Mouse (Mus musculus) limb, embryonic 12.5 days (tissue): ENCODE data around the gene Slc35b4. TPM values are rescaled to one million over a fixed set of nuclear protein-coding genes. Genes with fewer than 3 reads are reported as not detected.
A peak's percentile ranks its signal among the peaks of the same experiment; 100 is the strongest.

Experiments used
- ATAC-seq: fragments of 200-750 bp; cut with Nextera tagmentation; 2 replicates; pipeline ENCODE4 v1.8.0; 2017; ENCODE audit warnings: low read depth, moderate TSS enrichment; ENCODE audit not compliant: insufficient number of reproducible peaks, insufficient read depth, low FRiP score, low TSS enrichment
- H3K27ac ChIP-seq: fragments of 300-500 bp; sonication (generic); 2 replicates; pipeline ENCODE4 v1.5.1; 2016; ENCODE audit warnings: mild to moderate bottlenecking, moderate library complexity
- H3K27me3 ChIP-seq: fragments of 300-500 bp; sonication (generic); 2 replicates; pipeline ENCODE4 v1.6.1; 2016; ENCODE audit warnings: mild to moderate bottlenecking, moderate library complexity
- H3K36me3 ChIP-seq: fragments of 300-500 bp; sonication (generic); 2 replicates; pipeline ENCODE4 v1.6.1; 2016; ENCODE audit warnings: mild to moderate bottlenecking, moderate library complexity
- H3K4me1 ChIP-seq: fragments of 300-500 bp; sonication (generic); replicated peaks from 2 replicates; pipeline ENCODE4 v1.6.1; 2016
- H3K4me2 ChIP-seq: fragments of 300-500 bp; sonication (generic); 2 replicates; pipeline ENCODE4 v1.6.1; 2016; ENCODE audit warnings: mild to moderate bottlenecking, moderate library complexity
- H3K4me3 ChIP-seq: fragments of 300-500 bp; sonication (generic); replicated peaks from 2 replicates; pipeline ENCODE4 v1.5.1; 2016; ENCODE audit warnings: mild to moderate bottlenecking
- H3K9ac ChIP-seq: fragments of 300-500 bp; sonication (generic); replicated peaks from 2 replicates; pipeline ENCODE4 v1.6.1; 2016; ENCODE audit warnings: mild to moderate bottlenecking, moderate library complexity
- H3K9me3 ChIP-seq: fragments of 300-500 bp; sonication (generic); 2 replicates; pipeline ENCODE4 v1.6.1; 2016; ENCODE audit warnings: mild to moderate bottlenecking, moderate library complexity
- WGBS: fragments of 180-500 bp; shearing (Covaris S2); methylation state at CpG from one replicate; pipeline ENCODE4 v1.1.7; 2016; 5-methylcytosine and 5-hydroxymethylcytosine counted together
- polyA plus RNA-seq: library from polyadenylated mRNA; unstranded; fragments of >200 nt; fragmentation: Nextera tagmentation; extraction: Ambion mirVana; gene quantifications from 2 replicates; pipeline ENCODE4 v1.2.1, GENCODE M21; 2016

The Slc35b4 gene
- polyA plus RNA-seq, 1 experiment from 2014 or later, result 39.7 TPM

DNA sequence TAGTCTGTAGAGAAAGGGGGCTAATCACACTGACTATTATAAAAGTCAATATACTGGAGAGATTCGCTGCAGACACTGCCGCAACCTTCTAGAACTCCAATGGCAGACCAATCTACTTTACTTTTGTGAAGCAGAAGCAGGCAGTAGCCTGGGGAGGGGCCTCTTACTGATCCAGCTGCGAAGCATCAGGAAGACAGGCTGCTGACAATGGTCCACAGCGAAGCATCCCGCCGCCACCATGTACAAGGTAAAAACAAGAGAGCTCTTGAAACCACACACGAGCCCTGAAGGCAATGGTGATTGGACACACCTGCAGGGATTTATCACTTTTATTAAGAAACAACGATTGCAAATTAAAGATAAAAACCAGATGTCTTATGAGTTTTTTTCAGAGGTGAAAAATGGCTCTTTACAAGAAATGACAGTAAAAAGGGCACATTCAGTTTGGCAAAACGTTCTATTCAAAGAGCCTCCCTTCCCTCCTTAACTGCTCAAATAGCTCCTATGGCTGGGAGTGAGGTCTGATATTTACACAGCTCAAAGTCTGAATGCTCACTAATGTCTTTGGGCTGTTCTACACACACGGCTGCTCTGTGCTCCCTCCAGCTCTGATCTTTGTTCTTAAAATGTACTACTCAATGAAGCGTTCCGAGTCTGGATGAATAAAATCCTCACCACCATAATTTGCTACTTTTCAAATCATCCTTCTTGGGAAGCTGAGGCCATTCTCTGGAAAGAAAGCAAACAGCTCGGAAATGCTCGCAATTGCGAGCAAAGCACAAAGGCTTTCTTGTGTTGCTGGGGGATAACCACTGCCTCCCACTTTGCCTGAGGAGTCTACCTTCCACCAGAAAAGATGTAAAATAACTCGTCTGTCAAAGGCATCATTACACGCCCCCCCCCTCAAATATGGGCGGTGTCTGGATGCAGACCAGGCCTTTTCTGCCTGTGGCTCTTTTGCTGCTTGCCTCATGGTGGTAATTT, 23.6 kb downstream of the Slc35b4 start:
- no peak for ATAC-seq

GRCm38 (mm10) chr6:34149821-34150220, 27.1 kb downstream of the Slc35b4 start:
- no peak for ATAC-seq
- Histone ChIP-seq H3K27me3 (peaks cover 40% of the 10 kb centered on the region), H3K9ac (no peak overlapping the region), H3K4me1 (peaks cover 21% of the 10 kb centered on the region), H3K36me3 (no peaks in the 10 kb centered on the region), H3K9me3 (peaks cover 13% of the 10 kb centered on the region; the same call in 1 of the 2 replicates), H3K4me2 (no peak overlapping the region), H3K4me3 (no peak overlapping the region), H3K27ac (no peak overlapping the region)
- WGBS, result 75% methylated on average over 1 of the region's 1 CpGs

More for the DNA sequence above, 23.6 kb downstream of the Slc35b4 start:
- Histone ChIP-seq H3K4me2 (no peak overlapping the region; the same call in 1 of the 2 replicates), H3K27me3 (peaks cover 39% of the 10 kb centered on the region), H3K36me3 (peaks cover 21% of the 10 kb centered on the region), H3K9ac (no peak overlapping the region), H3K27ac (no peak overlapping the region), H3K4me1 (peaks cover 36% of the 10 kb centered on the region), H3K9me3 (no peaks in the 10 kb centered on the region), H3K4me3 (no peak overlapping the region)
- WGBS, result 59% methylated on average over 18 of the region's 18 CpGs

DNA sequence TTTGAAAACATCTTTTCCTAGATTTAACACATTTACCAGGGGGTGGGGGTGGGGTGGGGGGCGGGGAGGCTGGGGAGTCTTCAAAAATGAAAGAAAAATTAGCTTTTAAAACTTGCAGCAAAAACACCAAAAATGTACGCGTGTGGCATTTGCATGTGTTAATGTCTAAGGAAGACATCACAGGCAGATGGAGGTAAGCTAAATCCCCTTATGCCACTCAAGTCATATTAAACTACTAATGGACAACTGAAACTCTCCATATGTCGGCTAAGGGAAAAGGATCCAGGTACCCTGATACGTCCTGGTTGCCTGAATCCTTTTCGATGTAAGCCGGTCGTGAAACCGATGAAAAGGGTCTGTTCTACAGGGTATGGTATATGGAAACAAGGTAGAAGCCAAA, 27.8 kb downstream of the Slc35b4 start:
- peaks cover 13% of the 10 kb centered on the region; the same call in 1 of the 2 replicates for H3K9me3 ChIP-seq
- H3K36me3 ChIP-seq, result no peaks in the 10 kb centered on the region
- 80% methylated on average over 9 of the region's 9 CpGs for WGBS
- no peak for ATAC-seq
- peaks cover 14% of the 10 kb centered on the region for H3K4me1 ChIP-seq
- H3K4me3 ChIP-seq, result no peak overlapping the region
- H3K4me2 ChIP-seq, result no peak overlapping the region
- H3K27me3 ChIP-seq, result peaks cover 37% of the 10 kb centered on the region
- H3K27ac ChIP-seq, result no peak overlapping the region
- no peak overlapping the region for H3K9ac ChIP-seq

DNA sequence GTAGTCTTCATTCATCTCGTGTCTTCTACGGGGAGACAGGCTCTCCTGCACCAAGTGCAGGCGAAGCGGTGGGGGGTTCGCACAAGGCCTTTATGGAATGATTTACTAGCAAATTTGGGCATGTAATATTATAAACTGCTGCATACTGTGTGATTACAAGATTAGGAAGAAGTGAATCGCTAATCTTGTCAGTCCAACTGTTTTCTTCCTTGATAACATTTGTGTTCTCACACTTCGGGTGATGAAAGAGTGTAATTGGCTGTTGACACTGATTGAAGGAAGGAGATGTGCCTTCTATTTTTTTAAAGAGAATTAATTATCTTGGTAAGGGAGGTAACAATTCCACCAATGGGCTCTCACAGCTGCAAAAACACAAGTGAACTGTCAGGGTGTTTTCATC, 28.3 kb downstream of the Slc35b4 start:
- ATAC-seq, result no peak
- H3K36me3 ChIP-seq, result no peaks in the 10 kb centered on the region
- peaks cover 34% of the 10 kb centered on the region for H3K27me3 ChIP-seq
- H3K9ac ChIP-seq, result no peak overlapping the region
- no peak overlapping the region for H3K4me2 ChIP-seq
- H3K9me3 ChIP-seq, result peaks cover 13% of the 10 kb centered on the region; the same call in 1 of the 2 replicates
- WGBS, result 78% methylated on average over 7 of the region's 7 CpGs
- H3K27ac ChIP-seq, result no peak overlapping the region
- no peak overlapping the region for H3K4me3 ChIP-seq
- peaks cover 9% of the 10 kb centered on the region for H3K4me1 ChIP-seq

GRCm38 (mm10) chr6:34148021-34148420, 28.9 kb downstream of the Slc35b4 start:
- H3K27ac ChIP-seq, result no peak overlapping the region
- H3K9me3 ChIP-seq, result peaks cover 13% of the 10 kb centered on the region; the same call in 1 of the 2 replicates
- H3K4me2 ChIP-seq, result no peak overlapping the region
- H3K4me3 ChIP-seq, result no peak overlapping the region
- H3K9ac ChIP-seq, result no peak overlapping the region
- ATAC-seq, result no peak
- H3K27me3 ChIP-seq, result peaks cover 34% of the 10 kb centered on the region
- H3K4me1 ChIP-seq, result peaks cover 7% of the 10 kb centered on the region
- H3K36me3 ChIP-seq, result no peaks in the 10 kb centered on the region
- 72% methylated on average over 3 of the region's 3 CpGs for WGBS

DNA sequence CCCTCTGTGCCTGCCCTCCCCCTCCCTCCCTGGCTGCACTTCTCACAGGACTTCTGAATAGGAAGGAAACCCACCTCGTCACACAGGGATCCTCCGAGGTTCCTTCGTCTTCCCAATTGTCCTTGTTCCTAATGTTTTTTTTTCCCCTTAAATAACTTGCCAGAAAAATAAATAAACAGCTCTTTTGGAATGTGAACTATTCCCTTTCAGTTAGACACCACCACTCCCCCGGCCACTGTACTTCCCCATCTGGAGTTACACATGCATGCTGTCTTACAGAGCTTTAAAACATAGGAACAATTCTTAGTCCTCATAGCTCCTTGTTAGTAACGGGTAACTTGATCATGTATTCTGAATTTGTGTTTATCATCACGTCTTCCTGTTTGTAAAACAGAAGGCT, 30.9 kb downstream of the Slc35b4 start:
- ATAC-seq, result no peak
- Histone ChIP-seq H3K4me3 (no peak overlapping the region), H3K9ac (no peak overlapping the region), H3K27ac (no peak overlapping the region), H3K4me2 (no peak overlapping the region), H3K36me3 (no peaks in the 10 kb centered on the region), H3K9me3 (peaks cover 13% of the 10 kb centered on the region; the same call in 1 of the 2 replicates), H3K4me1 (peaks cover 6% of the 10 kb centered on the region), H3K27me3 (peaks cover 36% of the 10 kb centered on the region)
- 83% methylated on average over 6 of the region's 6 CpGs for WGBS

- ATAC-seq, result no peak
- H3K4me1 ChIP-seq, result peaks cover 6% of the 10 kb centered on the region
- H3K4me3 ChIP-seq, result no peak overlapping the region
- peaks cover 19% of the 10 kb centered on the region for H3K27me3 ChIP-seq
- H3K36me3 ChIP-seq, result no peaks in the 10 kb centered on the region
- WGBS, result 35% methylated on average over 11 of the region's 11 CpGs
- no peak overlapping the region for H3K27ac ChIP-seq
- H3K4me2 ChIP-seq, result peak overlapping the region; percentile 32
- peaks cover 13% of the 10 kb centered on the region; the same call in 1 of the 2 replicates for H3K9me3 ChIP-seq
- no peak overlapping the region for H3K9ac ChIP-seq
These were observed 34.0 kb downstream of the Slc35b4 start for GRCm38 (mm10) chr6:34142931-34143330.

DNA sequence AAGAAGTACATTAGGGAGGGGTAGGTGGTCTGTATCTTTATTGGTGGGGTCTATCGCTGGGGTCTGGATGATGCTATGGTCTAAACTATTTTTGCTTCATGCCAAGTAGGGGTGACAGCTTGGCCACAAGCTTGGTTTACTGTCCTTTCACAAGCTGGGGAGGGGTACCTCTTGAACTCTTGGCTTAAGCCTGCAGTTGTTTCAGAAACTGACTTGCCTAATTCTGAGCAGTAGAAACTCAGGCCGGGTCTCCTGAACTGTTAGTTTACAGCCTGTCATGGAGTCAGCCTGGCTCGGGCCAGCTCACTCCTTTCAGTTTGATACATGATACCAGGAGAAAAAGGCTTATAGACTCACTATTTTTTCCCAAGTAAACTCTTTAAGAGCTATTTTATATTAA, 38.5 kb downstream of the Slc35b4 start:
- H3K36me3 ChIP-seq, result no peaks in the 10 kb centered on the region
- ATAC-seq, result no peak
- 69% methylated on average over 3 of the region's 3 CpGs for WGBS
- no peaks in the 10 kb centered on the region for H3K9me3 ChIP-seq
- H3K27ac ChIP-seq, result no peak overlapping the region
- no peak overlapping the region for H3K4me2 ChIP-seq
- H3K27me3 ChIP-seq, result peaks cover 5% of the 10 kb centered on the region
- H3K4me3 ChIP-seq, result no peak overlapping the region
- peaks cover 6% of the 10 kb centered on the region for H3K4me1 ChIP-seq
- no peak overlapping the region for H3K9ac ChIP-seq

DNA sequence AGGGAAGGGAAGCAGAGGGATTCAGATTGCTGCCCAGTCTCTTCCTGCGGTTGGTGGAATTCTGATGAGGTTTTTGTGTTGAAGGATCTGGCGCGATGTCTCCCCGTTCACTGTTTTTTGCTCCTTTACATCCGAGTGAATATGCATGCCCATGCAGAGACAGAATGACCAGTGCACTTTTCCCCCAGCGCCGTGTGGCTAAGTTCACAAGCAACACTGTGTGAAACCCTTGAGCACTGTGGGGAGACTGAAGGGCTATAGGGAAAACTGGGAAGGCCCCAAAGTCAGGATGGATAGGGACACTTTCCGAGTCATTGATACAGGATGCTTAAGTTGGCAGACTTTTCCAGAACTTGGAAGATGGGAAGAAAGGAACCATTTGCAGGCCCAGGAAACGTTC, 44.5 kb downstream of the Slc35b4 start:
- Histone ChIP-seq H3K4me3 (no peak overlapping the region), H3K36me3 (no peaks in the 10 kb centered on the region), H3K27ac (no peak overlapping the region), H3K4me1 (no peaks in the 10 kb centered on the region), H3K9me3 (no peaks in the 10 kb centered on the region), H3K9ac (no peak overlapping the region), H3K4me2 (no peak overlapping the region), H3K27me3 (peaks cover 6% of the 10 kb centered on the region)
- 91% methylated on average over 9 of the region's 9 CpGs for WGBS
- ATAC-seq, result no peak

GRCm38 (mm10) chr6:34129261-34129660, 47.6 kb downstream of the Slc35b4 start:
- Histone ChIP-seq H3K4me2 (no peak overlapping the region), H3K27me3 (peaks cover 18% of the 10 kb centered on the region), H3K27ac (no peak overlapping the region), H3K9me3 (no peaks in the 10 kb centered on the region), H3K4me1 (peaks cover 7% of the 10 kb centered on the region; the same call in 1 of the 2 replicates), H3K36me3 (no peaks in the 10 kb centered on the region), H3K4me3 (no peak overlapping the region), H3K9ac (no peak overlapping the region)
- no peak for ATAC-seq
- 73% methylated on average over 2 of the region's 2 CpGs for WGBS

DNA sequence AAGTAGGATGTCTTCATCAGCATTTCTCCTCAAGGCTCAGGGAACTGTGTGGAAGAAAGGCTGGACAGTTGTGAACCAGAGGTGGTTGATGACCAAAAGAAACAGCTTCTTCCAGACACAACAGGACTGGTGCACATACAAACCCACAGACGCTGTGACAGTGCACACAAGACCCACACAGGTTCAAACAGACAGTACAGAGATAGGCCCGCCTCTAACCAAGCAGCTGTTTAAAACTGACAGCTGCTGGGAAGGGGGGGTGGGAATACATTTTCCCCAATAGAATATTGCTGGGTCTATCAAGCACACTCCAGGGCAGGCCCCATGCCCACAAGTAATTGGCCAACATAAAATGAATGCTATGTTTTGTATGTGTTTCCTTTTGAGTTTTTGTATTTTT, 52.5 kb downstream of the Slc35b4 start:
- no peak for ATAC-seq
- no peak overlapping the region for H3K4me2 ChIP-seq
- peaks cover 7% of the 10 kb centered on the region; the same call in 1 of the 2 replicates for H3K4me1 ChIP-seq
- WGBS, result 70% methylated on average over 2 of the region's 2 CpGs
- H3K27me3 ChIP-seq, result peaks cover 32% of the 10 kb centered on the region
- no peaks in the 10 kb centered on the region for H3K9me3 ChIP-seq
- H3K4me3 ChIP-seq, result no peak overlapping the region
- no peaks in the 10 kb centered on the region for H3K36me3 ChIP-seq
- no peak overlapping the region for H3K27ac ChIP-seq
- no peak overlapping the region for H3K9ac ChIP-seq
